Mouse (Mus musculus): Measurements from ENCODE around the gene Olfr392. TPM values are rescaled to one million over a fixed set of nuclear protein-coding genes. Genes with fewer than 3 reads are reported as not detected.
A peak's percentile ranks its signal among the peaks of the same experiment; 100 is the strongest.

Olfr392 gene
- total RNA-seq (2012; rRNA removed), result not detected in 2 replicates

GRCm38 (mm10) chr11:73816949-73817348 lies at the start of gene Olfr392:
TSS of gene Olfr392 (minus strand) at chr11:73817049.
- Histone ChIP-seq H3K36me3 (ENCODE audit: control insufficient read depth, insufficient read depth, low read length, poor library complexity, severe bottlenecking) (no peaks in the 10 kb centered on the region), H3K4me1 (ENCODE audit: control insufficient read depth in 2 of 2, insufficient read depth in 2 of 2, low read length in 2 of 2, poor library complexity in 1 of 2) (no peaks in the 10 kb centered on the region), H3K9me3 (ENCODE audit: control insufficient read depth, insufficient read depth, low read depth, low read length) (no peaks in the 10 kb centered on the region), H3K9ac (ENCODE audit: insufficient read depth, low read depth, low read length, poor library complexity, severe bottlenecking) (no peak within 1 kb of the TSS), H3K4me3 (ENCODE audit: insufficient read depth in 1 of 2, low read depth in 1 of 2, low read length in 2 of 2, poor library complexity in 1 of 2, severe bottlenecking in 1 of 2) (no peak within 1 kb of the TSS), H3K27ac (ENCODE audit: insufficient read depth, low read depth, low read length, poor library complexity, severe bottlenecking) (no peak within 1 kb of the TSS)
- DNase-seq (ENCODE audit: low read depth, low spot score), result no peak
- TF ChIP-seq HCFC1 (IDR thresholded peaks at IDR 0.05; ENCODE audit: borderline replicate concordance, insufficient read depth, low read length), result no peak
- TF ChIP-seq CHD2 (IDR thresholded peaks at IDR 0.05; ENCODE audit: low read depth, low read length), result no peak
- TF ChIP-seq ZC3H11A (IDR thresholded peaks at IDR 0.05; ENCODE audit: borderline replicate concordance, low read depth, low read length), result no peak
- no peak for TF ChIP-seq MAFK (IDR thresholded peaks at IDR 0.05; ENCODE audit: insufficient read depth, low read depth, low read length)
- no peak for TF ChIP-seq ZNF384 (IDR thresholded peaks at IDR 0.05; ENCODE audit: low read depth, low read length)
- in situ Hi-C loops (cut with MboI; ENCODE audit: low sequenced_read_pairs in 2 of 2, unreplicated experiment in 2 of 2), result no loop called here

GRCm38 (mm10) chr11:73851354-73851753 lies 34.5 kb upstream of the Olfr392 start, which contains the start of gene Olfr393:
TSS of gene Olfr393 (minus strand) at chr11:73851454.
- H3K27ac ChIP-seq (ENCODE audit: insufficient read depth, low read depth, low read length, poor library complexity, severe bottlenecking), result no peak within 1 kb of the TSS
- no peaks in the 10 kb centered on the region for H3K4me1 ChIP-seq (ENCODE audit: control insufficient read depth in 2 of 2, insufficient read depth in 2 of 2, low read length in 2 of 2, poor library complexity in 1 of 2)
- H3K36me3 ChIP-seq (ENCODE audit: control insufficient read depth, insufficient read depth, low read length, poor library complexity, severe bottlenecking), result no peaks in the 10 kb centered on the region
- H3K4me3 ChIP-seq (ENCODE audit: insufficient read depth in 1 of 2, low read depth in 1 of 2, low read length in 2 of 2, poor library complexity in 1 of 2, severe bottlenecking in 1 of 2), result no peak within 1 kb of the TSS
- TF ChIP-seq ZNF384 (IDR thresholded peaks at IDR 0.05; ENCODE audit: low read depth, low read length), result no peak
- no peak for TF ChIP-seq CHD2 (IDR thresholded peaks at IDR 0.05; ENCODE audit: low read depth, low read length)
- no peak for TF ChIP-seq MAFK (IDR thresholded peaks at IDR 0.05; ENCODE audit: insufficient read depth, low read depth, low read length)
- no peak for DNase-seq (ENCODE audit: low read depth, low spot score)
- H3K9me3 ChIP-seq (ENCODE audit: control insufficient read depth, insufficient read depth, low read depth, low read length), result no peaks in the 10 kb centered on the region
- in situ Hi-C loops (cut with MboI; ENCODE audit: low sequenced_read_pairs in 2 of 2, unreplicated experiment in 2 of 2), result no loop called here
- H3K9ac ChIP-seq (ENCODE audit: insufficient read depth, low read depth, low read length, poor library complexity, severe bottlenecking), result no peak within 1 kb of the TSS

- H3K9me3 ChIP-seq (ENCODE audit: control insufficient read depth, insufficient read depth, low read depth, low read length), result no peaks in the 10 kb centered on the region
- H3K4me1 ChIP-seq (ENCODE audit: control insufficient read depth in 2 of 2, insufficient read depth in 2 of 2, low read length in 2 of 2, poor library complexity in 1 of 2), result no peaks in the 10 kb centered on the region
- DNase-seq (ENCODE audit: low read depth, low spot score), result no peak
- H3K36me3 ChIP-seq (ENCODE audit: control insufficient read depth, insufficient read depth, low read length, poor library complexity, severe bottlenecking), result no peaks in the 10 kb centered on the region
- TF ChIP-seq MAFK (IDR thresholded peaks at IDR 0.05; ENCODE audit: insufficient read depth, low read depth, low read length), result no peak
- TF ChIP-seq ZNF384 (IDR thresholded peaks at IDR 0.05; ENCODE audit: low read depth, low read length), result no peak
- TF ChIP-seq HCFC1 (IDR thresholded peaks at IDR 0.05; ENCODE audit: borderline replicate concordance, insufficient read depth, low read length), result no peak
- TF ChIP-seq ZC3H11A (IDR thresholded peaks at IDR 0.05; ENCODE audit: borderline replicate concordance, low read depth, low read length), result no peak
- no peak for TF ChIP-seq CHD2 (IDR thresholded peaks at IDR 0.05; ENCODE audit: low read depth, low read length)
- in situ Hi-C loops (cut with MboI; ENCODE audit: low sequenced_read_pairs in 2 of 2, unreplicated experiment in 2 of 2), result no loop called here
- no peak within 1 kb of the TSS for H3K4me3 ChIP-seq (ENCODE audit: insufficient read depth in 1 of 2, low read depth in 1 of 2, low read length in 2 of 2, poor library complexity in 1 of 2, severe bottlenecking in 1 of 2)
- H3K9ac ChIP-seq (ENCODE audit: insufficient read depth, low read depth, low read length, poor library complexity, severe bottlenecking), result no peak within 1 kb of the TSS
- H3K27ac ChIP-seq (ENCODE audit: insufficient read depth, low read depth, low read length, poor library complexity, severe bottlenecking), result no peak within 1 kb of the TSS
Measured at GRCm38 (mm10) chr11:73802952-73803351, 13.9 kb downstream of the Olfr392 start, which contains the start of gene Olfr391-ps. TSS of gene Olfr391-ps (minus strand) at chr11:73803052.

- H3K9me3 ChIP-seq (ENCODE audit: control insufficient read depth, insufficient read depth, low read depth, low read length), result no peaks in the 10 kb centered on the region
Measured at GRCm38 (mm10) chr11:73782664-73783063, 34.2 kb downstream of the Olfr392 start, which contains the start of gene Olfr390. TSS of gene Olfr390 (plus strand) at chr11:73782964.

GRCm38 (mm10) chr11:73780613-73781012 lies 36.2 kb downstream of the Olfr392 start, which contains the start of gene Olfr389:
TSS of gene Olfr389 (minus strand) at chr11:73780713.
- H3K27ac ChIP-seq (ENCODE audit: insufficient read depth, low read depth, low read length, poor library complexity, severe bottlenecking), result no peak within 1 kb of the TSS
- H3K36me3 ChIP-seq (ENCODE audit: control insufficient read depth, insufficient read depth, low read length, poor library complexity, severe bottlenecking), result no peaks in the 10 kb centered on the region
- no peak for TF ChIP-seq CHD2 (IDR thresholded peaks at IDR 0.05; ENCODE audit: low read depth, low read length)
- peak; percentile 13; the same call in 1 of the 2 replicates for TF ChIP-seq ZNF384 (IDR thresholded peaks at IDR 0.05; ENCODE audit: low read depth, low read length)
- no peaks in the 10 kb centered on the region for H3K9me3 ChIP-seq (ENCODE audit: control insufficient read depth, insufficient read depth, low read depth, low read length)
- H3K4me1 ChIP-seq (ENCODE audit: control insufficient read depth in 2 of 2, insufficient read depth in 2 of 2, low read length in 2 of 2, poor library complexity in 1 of 2), result no peaks in the 10 kb centered on the region
- no peak within 1 kb of the TSS for H3K9ac ChIP-seq (ENCODE audit: insufficient read depth, low read depth, low read length, poor library complexity, severe bottlenecking)
- DNase-seq (ENCODE audit: low read depth, low spot score), result no peak
- H3K4me3 ChIP-seq (ENCODE audit: insufficient read depth in 1 of 2, low read depth in 1 of 2, low read length in 2 of 2, poor library complexity in 1 of 2, severe bottlenecking in 1 of 2), result no peak within 1 kb of the TSS
- in situ Hi-C loops (cut with MboI; ENCODE audit: low sequenced_read_pairs in 2 of 2, unreplicated experiment in 2 of 2), result no loop called here

More at GRCm38 (mm10) chr11:73782664-73783063, 34.2 kb downstream of the Olfr392 start, which contains the start of gene Olfr390:
- in situ Hi-C loops (cut with MboI; ENCODE audit: low sequenced_read_pairs in 2 of 2, unreplicated experiment in 2 of 2), result no loop called here
- Histone ChIP-seq H3K4me1 (ENCODE audit: control insufficient read depth in 2 of 2, insufficient read depth in 2 of 2, low read length in 2 of 2, poor library complexity in 1 of 2) (no peaks in the 10 kb centered on the region), H3K27ac (ENCODE audit: insufficient read depth, low read depth, low read length, poor library complexity, severe bottlenecking) (no peak within 1 kb of the TSS), H3K9ac (ENCODE audit: insufficient read depth, low read depth, low read length, poor library complexity, severe bottlenecking) (no peak within 1 kb of the TSS), H3K36me3 (ENCODE audit: control insufficient read depth, insufficient read depth, low read length, poor library complexity, severe bottlenecking) (no peaks in the 10 kb centered on the region), H3K4me3 (ENCODE audit: insufficient read depth in 1 of 2, low read depth in 1 of 2, low read length in 2 of 2, poor library complexity in 1 of 2, severe bottlenecking in 1 of 2) (no peak within 1 kb of the TSS)
- DNase-seq (ENCODE audit: low read depth, low spot score), result no peak
- TF ChIP-seq ZC3H11A (IDR thresholded peaks at IDR 0.05; ENCODE audit: borderline replicate concordance, low read depth, low read length) (no peak), HCFC1 (IDR thresholded peaks at IDR 0.05; ENCODE audit: borderline replicate concordance, insufficient read depth, low read length) (no peak), MAFK (IDR thresholded peaks at IDR 0.05; ENCODE audit: insufficient read depth, low read depth, low read length) (no peak)

Other genes with a start within 250 kb of the Olfr392 start
- not detected in 2 replicates for gene Olfr385, start 224.0 kb downstream of the Olfr392 start, total RNA-seq (2012; rRNA removed)
- gene Olfr384, start 218.5 kb downstream of the Olfr392 start, total RNA-seq (2012; rRNA removed), result not detected in 2 replicates
- gene Zfp735, start 128.3 kb downstream of the Olfr392 start, total RNA-seq (2012; rRNA removed), result not detected in 2 replicates
- not detected in 2 replicates for gene Olfr389, start 36.3 kb downstream of the Olfr392 start, total RNA-seq (2012; rRNA removed)
- gene Olfr390, start 34.1 kb downstream of the Olfr392 start, total RNA-seq (2012; rRNA removed), result not detected in 2 replicates
- not detected in 2 replicates for gene Olfr391-ps, start 14.0 kb downstream of the Olfr392 start, total RNA-seq (2012; rRNA removed)
- gene Olfr393, start 34.4 kb upstream of the Olfr392 start, total RNA-seq (2012; rRNA removed), result not detected in 2 replicates
- gene Olfr394, start 73.7 kb upstream of the Olfr392 start, total RNA-seq (2012; rRNA removed), result not detected in 2 replicates
- not detected in 2 replicates for gene Olfr395, start 92.2 kb upstream of the Olfr392 start, total RNA-seq (2012; rRNA removed)
- not detected in 2 replicates for gene Olfr23, start 119.6 kb upstream of the Olfr392 start, total RNA-seq (2012; rRNA removed)
- gene Olfr397, start 143.8 kb upstream of the Olfr392 start, total RNA-seq (2012; rRNA removed), result not detected in 2 replicates
- not detected in 2 replicates for gene Olfr398, start 173.4 kb upstream of the Olfr392 start, total RNA-seq (2012; rRNA removed)
- not detected in 2 replicates for gene Olfr139, start 239.5 kb upstream of the Olfr392 start, total RNA-seq (2012; rRNA removed)
- gene Olfr399, start 239.6 kb upstream of the Olfr392 start, total RNA-seq (2012; rRNA removed), result not detected in 2 replicates